Mouse (Mus musculus): Measurements from ENCODE around the gene 4931422A03Rik. TPM values are rescaled to one million over a fixed set of nuclear protein-coding genes. Genes with fewer than 3 reads are reported as not detected.

4931422A03Rik gene
- polyA plus RNA-seq, 1 experiment from 2014 or later, result 2.0 TPM

- no peak for ATAC-seq (ENCODE audit: insufficient number of reproducible peaks, insufficient read depth, low FRiP score, low read depth)
- Histone ChIP-seq H3K4me1 (ENCODE audit: control insufficient read depth in 2 of 2, insufficient read depth in 2 of 2, low read length in 2 of 2) (peaks cover 0 to 2% of the 10 kb centered on the region in 2 experiments; a peak in 1 of 4 replicates), H3K4me2 (ENCODE audit: low read length) (no peak overlapping the region), H3K27ac (replicated peaks in 1 of 2; ENCODE audit: control insufficient read depth in 1 of 2, insufficient read depth in 1 of 2, low read depth in 2 of 2, low read length in 2 of 2) (no peak overlapping the region), H3K4me3 (ENCODE audit: control insufficient read depth in 1 of 2, insufficient read depth in 1 of 2, low read depth in 1 of 2, low read length in 2 of 2) (no peak overlapping the region), H3K36me3 (ENCODE audit: control insufficient read depth, insufficient read depth, low read length) (no peaks in the 10 kb centered on the region), H3K9ac (ENCODE audit: low read length) (no peak overlapping the region), H3K9me3 (ENCODE audit: control insufficient read depth, low read length) (no peaks in the 10 kb centered on the region), H3K27me3 (ENCODE audit: control insufficient read depth, insufficient read depth, low read length) (no peaks in the 10 kb centered on the region)
- 51% methylated on average over 5 of the region's 5 CpGs for WGBS
Observed at GRCm38 (mm10) chr2:103945571-103946092, 82.5 kb downstream of the 4931422A03Rik start.

DNA sequence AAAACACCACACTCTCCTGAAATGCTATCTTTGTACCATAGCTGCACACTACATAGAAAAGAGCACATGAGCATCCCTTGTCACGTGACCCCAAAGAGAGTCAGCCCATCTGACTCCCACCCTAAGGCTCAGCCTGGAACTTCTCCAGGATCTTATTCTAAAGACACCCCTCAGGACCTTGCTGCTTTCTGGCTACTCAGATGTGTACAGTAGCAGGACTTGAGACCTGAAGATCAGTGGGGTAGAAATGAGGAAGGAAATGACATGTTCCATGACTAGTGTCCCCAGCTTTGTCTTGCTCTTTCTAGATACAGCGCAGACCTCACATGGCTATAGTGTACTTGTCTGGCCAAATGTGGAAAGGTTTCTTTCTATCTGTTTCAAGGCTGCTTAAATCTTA is 83.3 kb downstream of the 4931422A03Rik start:
- Histone ChIP-seq H3K4me1 (ENCODE audit: control insufficient read depth in 2 of 2, insufficient read depth in 2 of 2, low read length in 2 of 2) (peaks cover 0 to 2% of the 10 kb centered on the region in 2 experiments; a peak in 1 of 4 replicates), H3K36me3 (ENCODE audit: control insufficient read depth, insufficient read depth, low read length) (no peaks in the 10 kb centered on the region), H3K27ac (replicated peaks in 1 of 2; ENCODE audit: control insufficient read depth in 1 of 2, insufficient read depth in 1 of 2, low read depth in 2 of 2, low read length in 2 of 2) (no peak overlapping the region), H3K9ac (ENCODE audit: low read length) (no peak overlapping the region), H3K4me3 (ENCODE audit: control insufficient read depth in 1 of 2, insufficient read depth in 1 of 2, low read depth in 1 of 2, low read length in 2 of 2) (no peak overlapping the region), H3K4me2 (ENCODE audit: low read length) (no peak overlapping the region), H3K9me3 (ENCODE audit: control insufficient read depth, low read length) (no peaks in the 10 kb centered on the region), H3K27me3 (ENCODE audit: control insufficient read depth, insufficient read depth, low read length) (no peaks in the 10 kb centered on the region)
- WGBS, result 81% methylated on average over 2 of the region's 2 CpGs
- no peak for ATAC-seq (ENCODE audit: insufficient number of reproducible peaks, insufficient read depth, low FRiP score, low read depth)

GRCm38 (mm10) chr2:103941085-103941484 is 87.1 kb downstream of the 4931422A03Rik start:
- H3K4me3 ChIP-seq (ENCODE audit: control insufficient read depth in 1 of 2, insufficient read depth in 1 of 2, low read depth in 1 of 2, low read length in 2 of 2), result no peak overlapping the region
- H3K4me1 ChIP-seq (ENCODE audit: control insufficient read depth in 2 of 2, insufficient read depth in 2 of 2, low read length in 2 of 2), result peaks cover 2 to 6% of the 10 kb centered on the region in 2 experiments; a peak in 2 of 4 replicates
- H3K27ac ChIP-seq (replicated peaks in 1 of 2; ENCODE audit: control insufficient read depth in 1 of 2, insufficient read depth in 1 of 2, low read depth in 2 of 2, low read length in 2 of 2), result no peak overlapping the region
- H3K9ac ChIP-seq (ENCODE audit: low read length), result no peak overlapping the region
- ATAC-seq (ENCODE audit: insufficient number of reproducible peaks, insufficient read depth, low FRiP score, low read depth), result no peak
- H3K36me3 ChIP-seq (ENCODE audit: control insufficient read depth, insufficient read depth, low read length), result no peaks in the 10 kb centered on the region
- 78% methylated on average over 3 of the region's 3 CpGs for WGBS
- H3K27me3 ChIP-seq (ENCODE audit: control insufficient read depth, insufficient read depth, low read length), result no peaks in the 10 kb centered on the region
- H3K9me3 ChIP-seq (ENCODE audit: control insufficient read depth, low read length), result no peaks in the 10 kb centered on the region
- H3K4me2 ChIP-seq (ENCODE audit: low read length), result no peak overlapping the region

- H3K9me3 ChIP-seq (ENCODE audit: control insufficient read depth, low read length), result no peaks in the 10 kb centered on the region
- no peak overlapping the region for H3K27ac ChIP-seq (replicated peaks in 1 of 2; ENCODE audit: control insufficient read depth in 1 of 2, insufficient read depth in 1 of 2, low read depth in 2 of 2, low read length in 2 of 2)
- no peaks in the 10 kb centered on the region for H3K36me3 ChIP-seq (ENCODE audit: control insufficient read depth, insufficient read depth, low read length)
- H3K4me1 ChIP-seq (ENCODE audit: control insufficient read depth in 2 of 2, insufficient read depth in 2 of 2, low read length in 2 of 2), result peaks cover 2 to 5% of the 10 kb centered on the region in 2 experiments; a peak in 2 of 4 replicates
- no peak for ATAC-seq (ENCODE audit: insufficient number of reproducible peaks, insufficient read depth, low FRiP score, low read depth)
- no peaks in the 10 kb centered on the region for H3K27me3 ChIP-seq (ENCODE audit: control insufficient read depth, insufficient read depth, low read length)
- H3K9ac ChIP-seq (ENCODE audit: low read length), result no peak overlapping the region
- no peak overlapping the region for H3K4me3 ChIP-seq (ENCODE audit: control insufficient read depth in 1 of 2, insufficient read depth in 1 of 2, low read depth in 1 of 2, low read length in 2 of 2)
- no peak overlapping the region for H3K4me2 ChIP-seq (ENCODE audit: low read length)
Observed at GRCm38 (mm10) chr2:103939003-103939402, 89.2 kb downstream of the 4931422A03Rik start.

DNA sequence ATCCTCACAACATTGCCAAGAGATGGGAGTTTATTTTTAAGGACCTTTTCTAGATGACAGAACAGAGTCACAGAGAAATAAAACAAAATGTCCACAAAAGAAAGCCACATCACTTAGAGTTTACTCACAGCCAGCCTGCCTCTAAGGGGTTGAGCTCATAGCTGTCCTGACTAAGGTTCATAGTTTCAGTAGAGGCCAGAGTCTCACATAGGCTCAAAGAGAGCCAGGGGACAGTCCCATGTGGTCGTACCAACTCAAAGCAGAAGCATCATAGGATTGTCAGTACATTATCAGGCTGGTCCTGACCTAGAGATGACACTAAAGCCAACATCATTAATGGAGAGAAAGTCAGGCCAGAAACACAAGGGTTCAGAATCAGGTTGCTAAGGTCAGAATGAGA is 89.6 kb downstream of the 4931422A03Rik start:
- H3K4me1 ChIP-seq (ENCODE audit: control insufficient read depth in 2 of 2, insufficient read depth in 2 of 2, low read length in 2 of 2), result peaks cover 2 to 5% of the 10 kb centered on the region in 2 experiments; a peak in 2 of 4 replicates
- H3K9ac ChIP-seq (ENCODE audit: low read length), result no peak overlapping the region
- ATAC-seq (ENCODE audit: insufficient number of reproducible peaks, insufficient read depth, low FRiP score, low read depth), result no peak
- no peaks in the 10 kb centered on the region for H3K27me3 ChIP-seq (ENCODE audit: control insufficient read depth, insufficient read depth, low read length)
- H3K9me3 ChIP-seq (ENCODE audit: control insufficient read depth, low read length), result no peaks in the 10 kb centered on the region
- no peaks in the 10 kb centered on the region for H3K36me3 ChIP-seq (ENCODE audit: control insufficient read depth, insufficient read depth, low read length)
- H3K4me2 ChIP-seq (ENCODE audit: low read length), result no peak overlapping the region
- H3K4me3 ChIP-seq (ENCODE audit: control insufficient read depth in 1 of 2, insufficient read depth in 1 of 2, low read depth in 1 of 2, low read length in 2 of 2), result no peak overlapping the region
- 79% methylated on average over 1 of the region's 1 CpGs for WGBS
- H3K27ac ChIP-seq (replicated peaks in 1 of 2; ENCODE audit: control insufficient read depth in 1 of 2, insufficient read depth in 1 of 2, low read depth in 2 of 2, low read length in 2 of 2), result no peak overlapping the region

- Histone ChIP-seq H3K4me3 (ENCODE audit: control insufficient read depth in 1 of 2, insufficient read depth in 1 of 2, low read depth in 1 of 2, low read length in 2 of 2) (no peak overlapping the region), H3K4me1 (ENCODE audit: control insufficient read depth in 2 of 2, insufficient read depth in 2 of 2, low read length in 2 of 2) (peaks cover 2 to 5% of the 10 kb centered on the region in 2 experiments; a peak in 2 of 4 replicates), H3K4me2 (ENCODE audit: low read length) (no peak overlapping the region), H3K27me3 (ENCODE audit: control insufficient read depth, insufficient read depth, low read length) (no peaks in the 10 kb centered on the region), H3K36me3 (ENCODE audit: control insufficient read depth, insufficient read depth, low read length) (no peaks in the 10 kb centered on the region), H3K9ac (ENCODE audit: low read length) (no peak overlapping the region), H3K27ac (replicated peaks in 1 of 2; ENCODE audit: control insufficient read depth in 1 of 2, insufficient read depth in 1 of 2, low read depth in 2 of 2, low read length in 2 of 2) (no peak overlapping the region), H3K9me3 (ENCODE audit: control insufficient read depth, low read length) (no peaks in the 10 kb centered on the region)
- no peak for ATAC-seq (ENCODE audit: insufficient number of reproducible peaks, insufficient read depth, low FRiP score, low read depth)
- WGBS, result 86% methylated on average over 2 of the region's 2 CpGs
Observed at GRCm38 (mm10) chr2:103937670-103938069, 90.5 kb downstream of the 4931422A03Rik start.

DNA sequence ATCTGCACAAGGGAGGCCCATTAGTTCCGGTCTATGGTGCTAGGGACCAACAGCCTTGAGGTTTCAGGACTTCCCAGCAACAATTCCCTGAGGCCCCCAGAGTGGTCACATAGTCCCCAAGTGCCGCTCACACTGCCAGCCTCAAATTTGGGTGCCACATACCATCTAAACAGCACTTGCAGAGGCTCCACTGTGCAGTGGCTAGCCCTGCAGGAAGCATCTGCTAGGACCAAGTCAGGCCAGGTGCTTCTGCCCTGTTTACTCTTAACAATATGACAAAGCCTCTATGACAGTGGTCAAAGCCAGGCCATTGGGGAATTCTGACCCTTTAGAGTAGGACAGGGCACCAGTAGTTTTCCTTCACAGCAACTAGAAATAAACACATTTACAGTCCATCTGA is 91.5 kb downstream of the 4931422A03Rik start:
- Histone ChIP-seq H3K27ac (replicated peaks in 1 of 2; ENCODE audit: control insufficient read depth in 1 of 2, insufficient read depth in 1 of 2, low read depth in 2 of 2, low read length in 2 of 2) (no peak overlapping the region), H3K4me2 (ENCODE audit: low read length) (no peak overlapping the region), H3K9me3 (ENCODE audit: control insufficient read depth, low read length) (no peaks in the 10 kb centered on the region), H3K4me3 (ENCODE audit: control insufficient read depth in 1 of 2, insufficient read depth in 1 of 2, low read depth in 1 of 2, low read length in 2 of 2) (no peak overlapping the region), H3K36me3 (ENCODE audit: control insufficient read depth, insufficient read depth, low read length) (no peaks in the 10 kb centered on the region), H3K4me1 (ENCODE audit: control insufficient read depth in 2 of 2, insufficient read depth in 2 of 2, low read length in 2 of 2) (peaks cover 2 to 5% of the 10 kb centered on the region in 2 experiments; a peak in 2 of 4 replicates), H3K27me3 (ENCODE audit: control insufficient read depth, insufficient read depth, low read length) (no peaks in the 10 kb centered on the region), H3K9ac (ENCODE audit: low read length) (no peak overlapping the region)
- WGBS, result 87% methylated on average over 2 of the region's 2 CpGs
- ATAC-seq (ENCODE audit: insufficient number of reproducible peaks, insufficient read depth, low FRiP score, low read depth), result no peak
